Mouse (Mus musculus) gastrocnemius, postnatal 36 days (tissue): ENCODE measurements at regions not wholly inside any gene's neighbourhood (a gene's known extent, or its start where the extent isn't known, plus 50 kb on each side); places are given as distances from the start of the nearest gene placed in this dataset.

ENCODE experiments used
- DNase-seq, 2 experiments: peaks; one replicate each; pipeline ENCODE4 v3.0.0; 2022
- intact Hi-C: fragments of 180-260 bp; cut with DNase I; formaldehyde crosslinking; loops from one replicate; pipeline ENCODE4 v1.15.1; 2025

- intact Hi-C loops = no loop called here
These were observed 203.5 kb downstream of the C1d start for GRCm38 (mm10) chr11:17460920-17461279.

GRCm38 (mm10) chr11:17461701-17462100 lies 204.3 kb downstream of the C1d start:
- intact Hi-C loops = no loop called here
- no peak for DNase-seq

More at GRCm38 (mm10) chr11:17460920-17461279, 203.5 kb downstream of the C1d start:
- no peak for DNase-seq

DNA sequence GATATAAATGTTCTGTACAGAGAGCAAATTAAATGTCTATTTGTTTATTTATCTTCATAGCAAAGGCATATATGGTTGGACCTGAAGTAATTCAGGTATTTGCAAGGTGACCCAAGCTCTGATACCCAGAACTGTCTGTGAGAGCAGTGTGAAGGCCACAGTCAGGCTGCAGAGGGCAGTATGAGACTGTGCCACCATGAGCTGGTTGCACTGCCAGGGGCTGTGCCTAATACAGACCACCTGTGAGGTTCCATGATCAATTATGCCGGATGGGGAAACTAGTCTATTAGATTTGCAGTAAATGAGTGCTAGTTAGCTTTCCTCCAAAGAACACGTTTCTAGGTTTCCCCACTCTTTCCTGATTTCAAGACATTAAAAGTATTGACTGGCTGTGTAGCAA lies 207.5 kb downstream of the C1d start:
- intact Hi-C loops = no loop called here
- no peak for DNase-seq

GRCm38 (mm10) chr11:17468431-17469165 lies 211.2 kb downstream of the C1d start:
- no peak for DNase-seq
- intact Hi-C loops = no loop called here

DNA sequence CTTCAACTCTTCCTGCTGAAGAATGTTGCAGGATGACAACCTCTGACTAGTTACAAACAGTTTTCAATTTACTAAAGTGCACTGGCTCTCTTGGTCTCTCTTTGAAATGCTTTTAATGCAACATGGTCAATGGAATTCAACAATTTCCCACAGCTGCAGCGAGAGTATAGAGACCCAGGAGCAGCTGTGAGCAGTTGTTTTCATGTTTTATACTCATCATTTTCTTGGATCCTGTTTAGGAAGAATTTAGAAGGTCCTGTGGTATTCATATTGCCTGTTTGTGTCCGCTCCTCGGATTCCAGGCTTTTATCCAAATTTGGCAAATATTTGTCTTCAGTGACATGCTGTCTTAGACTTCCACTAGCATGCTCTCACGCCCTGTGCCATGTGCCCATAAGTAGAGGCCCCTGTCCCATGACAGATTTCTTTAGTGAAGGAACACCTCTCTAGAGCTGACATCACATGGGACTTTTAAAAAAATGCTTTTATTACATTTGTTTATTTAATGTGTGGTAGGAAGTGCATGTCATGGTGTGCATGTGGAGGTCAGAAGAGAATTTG lies 224.1 kb downstream of the C1d start:
- DNase-seq = no peak
- intact Hi-C loops = no loop called here

GRCm38 (mm10) chr11:17483849-17484441 lies 226.6 kb downstream of the C1d start:
- intact Hi-C loops = no loop called here
- DNase-seq = no peak

GRCm38 (mm10) chr11:17501120-17502043 lies 244.0 kb downstream of the C1d start:
- no peak for DNase-seq
- intact Hi-C loops = no loop called here

DNA sequence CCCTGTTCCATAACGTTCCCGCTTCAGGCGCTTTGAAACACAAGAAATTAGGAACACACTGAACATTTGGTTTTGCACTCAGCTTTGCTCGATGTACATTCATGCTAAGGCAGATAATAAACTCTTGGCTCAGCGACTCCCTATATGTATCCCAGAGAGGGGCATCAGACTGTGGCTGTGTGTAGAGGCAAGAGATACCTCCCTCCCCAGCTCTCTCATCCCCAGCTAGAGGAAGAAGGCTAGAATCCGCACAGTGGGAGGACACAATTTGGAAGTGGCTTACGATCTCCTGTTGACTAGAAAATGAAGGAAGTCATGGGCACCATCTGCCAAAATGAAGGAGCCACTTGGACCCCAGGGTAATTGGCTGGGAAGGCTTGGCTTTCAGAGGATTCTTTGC lies 244.7 kb downstream of the C1d start:
- intact Hi-C loops = no loop called here
- no peak for DNase-seq

DNA sequence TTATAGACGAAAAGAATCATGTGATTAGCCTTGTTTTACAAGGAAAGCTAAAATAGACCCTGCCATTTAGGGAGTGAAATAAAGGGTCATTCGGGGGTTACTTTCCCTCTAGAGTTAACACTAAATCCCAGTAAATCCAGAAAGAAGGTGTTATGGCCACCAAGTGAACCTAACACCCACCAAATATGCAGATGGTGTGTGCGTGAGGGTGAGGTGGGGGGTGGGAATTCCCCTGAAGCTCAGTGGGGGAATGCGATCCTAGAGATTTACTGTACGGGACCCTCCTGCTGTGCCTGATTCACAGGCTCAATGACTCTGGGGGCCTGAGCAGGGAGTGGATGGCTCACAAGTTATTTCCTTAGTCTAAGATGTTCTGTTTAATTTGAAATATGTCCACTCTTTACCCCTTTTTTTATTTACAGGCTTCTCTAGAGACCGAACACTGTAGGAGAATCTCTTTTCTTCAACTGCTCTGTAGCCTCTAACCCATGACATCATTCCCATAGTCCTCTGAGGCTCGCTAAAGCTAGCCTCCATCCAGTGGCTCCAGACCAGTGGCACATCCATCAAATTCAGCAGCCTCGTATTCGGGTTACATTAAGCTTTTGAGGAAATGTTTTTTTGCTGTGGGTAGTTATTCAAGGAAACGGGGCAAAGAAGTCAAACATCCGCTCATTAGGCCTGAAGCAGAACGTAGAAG lies 265.0 kb downstream of the C1d start:
- no peak for DNase-seq
- intact Hi-C loops = no loop called here

DNA sequence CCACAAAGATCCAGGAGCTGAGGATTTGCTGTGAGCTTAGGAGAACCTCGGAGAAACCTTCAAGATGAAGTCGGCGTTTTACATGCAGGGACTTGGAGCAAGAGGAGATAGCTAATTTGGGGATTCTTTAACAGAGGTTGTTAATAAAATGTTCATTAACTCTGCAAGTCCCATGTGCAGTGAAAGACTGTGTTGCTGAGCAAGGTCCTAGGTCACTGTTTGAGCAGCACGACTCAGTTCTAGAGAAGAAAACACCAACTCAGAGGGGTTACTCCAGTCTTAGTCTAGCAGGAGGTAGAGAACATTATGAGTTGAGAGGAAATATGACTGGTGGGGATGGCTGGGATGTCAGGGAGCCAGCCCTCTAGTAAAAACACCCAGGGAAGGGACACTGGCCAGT lies 265.9 kb downstream of the C1d start:
- DNase-seq = no peak
- intact Hi-C loops = no loop called here

DNA sequence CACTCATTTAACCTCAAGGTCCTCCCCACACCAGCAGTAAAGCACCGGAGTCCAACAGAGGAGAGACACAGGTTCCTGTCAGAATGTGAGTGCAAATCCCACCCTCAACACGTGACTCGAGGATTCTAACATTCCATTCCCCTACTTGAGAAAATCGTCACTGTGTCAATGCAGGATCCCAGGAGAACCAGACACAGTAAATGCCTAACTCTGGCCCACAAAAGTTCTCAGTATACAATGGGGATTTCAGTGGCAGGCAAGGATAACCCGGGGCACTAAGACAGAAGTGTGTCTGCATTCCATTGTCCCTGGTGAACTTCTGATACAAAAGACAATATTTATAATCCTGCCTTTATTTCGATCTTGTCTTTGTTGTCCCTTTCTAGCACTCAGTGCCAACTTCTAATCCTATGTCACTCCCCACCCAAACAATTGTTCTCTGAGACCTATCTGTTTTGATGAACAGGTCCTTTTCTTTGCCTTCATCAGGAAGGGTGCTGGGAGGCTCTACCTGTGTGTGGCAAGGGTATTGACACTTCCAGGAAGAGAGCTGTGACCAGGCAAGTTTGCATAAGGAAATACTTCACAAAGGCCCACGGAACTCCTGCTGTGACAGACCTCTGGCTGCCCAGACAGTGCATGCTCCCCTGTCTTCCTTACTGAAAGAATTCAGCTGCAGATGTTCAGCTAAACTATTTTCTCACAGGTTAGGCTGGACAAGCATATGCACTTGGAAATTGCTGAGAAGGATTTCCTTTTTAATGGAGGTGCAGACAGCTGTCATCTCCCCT lies 267.8 kb downstream of the C1d start:
- intact Hi-C loops = no loop called here
- DNase-seq = no peak

DNA sequence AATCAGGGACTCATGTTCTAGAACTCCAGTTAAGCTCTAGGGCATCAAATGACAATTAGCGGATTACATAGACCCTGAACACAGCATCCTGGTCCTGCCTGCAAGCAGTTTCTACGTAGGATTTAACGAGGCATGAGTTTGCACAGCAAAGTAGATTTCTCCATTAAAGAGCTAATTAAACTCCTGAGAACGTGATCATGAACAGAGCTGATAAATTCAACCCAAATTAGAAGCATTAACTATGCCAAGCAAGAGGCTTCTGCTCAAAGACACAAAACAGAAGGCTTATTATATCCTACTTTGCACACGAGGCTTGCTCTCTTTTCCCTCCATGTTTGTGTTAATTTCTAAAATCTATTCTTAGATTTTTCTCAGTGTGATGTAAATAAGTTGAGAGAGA lies 269.1 kb downstream of the C1d start:
- intact Hi-C loops = no loop called here
- no peak for DNase-seq

DNA sequence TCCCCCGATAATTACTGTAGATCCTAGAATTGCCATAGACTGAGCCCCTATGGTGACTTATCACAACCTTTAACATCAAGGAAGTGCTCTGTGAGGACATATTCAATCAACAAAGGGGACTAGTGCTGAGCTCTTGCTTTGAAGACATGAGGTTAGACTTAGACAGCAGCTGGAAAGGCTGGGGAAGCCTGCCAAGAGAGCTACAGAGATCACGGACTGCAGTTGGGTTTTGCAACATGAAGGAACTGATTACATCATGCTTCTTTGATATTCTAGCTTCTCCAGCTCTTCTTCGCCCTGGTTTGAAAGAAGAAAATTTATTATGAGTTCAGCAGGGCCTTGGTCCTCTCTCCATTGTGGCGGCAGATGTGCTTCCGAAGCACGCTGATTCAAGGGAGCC lies 271.2 kb downstream of the C1d start:
- intact Hi-C loops = no loop called here
- peak in 1 of 2 experiments; percentile 10 for DNase-seq

DNA sequence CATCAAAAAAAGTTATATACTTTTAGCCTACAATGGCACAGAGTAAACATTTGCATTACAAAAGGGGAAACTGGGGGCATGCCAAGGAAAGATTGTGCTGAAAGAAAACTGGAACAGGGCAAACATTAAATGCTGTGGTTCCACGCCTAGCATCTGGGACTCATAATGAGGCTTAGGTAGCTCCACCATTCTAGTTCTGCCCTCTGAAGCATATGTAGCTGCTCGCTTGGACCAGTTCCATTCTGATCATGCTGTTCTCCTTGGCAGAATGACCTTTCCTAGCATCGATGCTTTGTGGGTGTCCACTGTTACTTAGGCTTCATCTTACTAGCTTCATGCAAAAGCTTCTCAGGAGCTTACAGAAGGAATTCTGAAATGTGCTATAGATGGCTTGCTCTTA lies 276.3 kb downstream of the C1d start:
- intact Hi-C loops = no loop called here
- no peak for DNase-seq

DNA sequence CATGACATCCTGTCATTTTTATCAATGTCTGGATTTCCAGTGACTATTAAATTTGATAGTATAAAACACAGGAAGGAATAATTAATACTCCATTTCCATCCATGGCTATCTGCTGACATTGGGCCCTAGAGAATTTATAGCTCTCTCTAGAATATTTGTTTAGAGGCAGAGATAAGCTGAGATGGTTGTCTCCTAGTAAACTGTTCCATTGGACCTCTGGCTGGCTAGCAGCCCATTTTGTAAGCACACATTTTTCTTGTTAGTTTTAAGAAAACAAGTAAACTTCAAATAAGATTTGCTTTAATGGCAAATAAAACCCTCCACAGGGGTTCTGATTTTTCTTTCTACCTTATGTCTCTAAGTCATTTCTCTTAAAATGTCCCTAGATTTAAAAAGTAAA lies 288.9 kb downstream of the C1d start:
- no peak for DNase-seq
- intact Hi-C loops = no loop called here

- intact Hi-C loops = no loop called here
- no peak for DNase-seq
These were observed 291.8 kb downstream of the C1d start for GRCm38 (mm10) chr11:17549148-17549547.

- intact Hi-C loops = no loop called here
- DNase-seq = no peak
These were observed 297.9 kb downstream of the C1d start for GRCm38 (mm10) chr11:17555276-17555675.

- intact Hi-C loops = no loop called here
- no peak for DNase-seq
These were observed 334.6 kb downstream of the C1d start for GRCm38 (mm10) chr11:17591780-17592487.
